Mouse (Mus musculus) midbrain, embryonic 10.5 days (tissue): ENCODE measurements around the gene Adam22. TPM values are rescaled to one million over a fixed set of nuclear protein-coding genes. Genes with fewer than 3 reads are reported as not detected.

Source experiments
- DNase-seq: peaks from one replicate; pipeline ENCODE4 v3.0.0-alpha.2; 2017; ENCODE audit warnings: low spot score
- H3K27ac ChIP-seq: fragments of 300-500 bp; sonication (generic); replicated peaks from 2 replicates; pipeline ENCODE4 v1.5.1; 2016; ENCODE audit warnings: mild to moderate bottlenecking
- H3K27me3 ChIP-seq: fragments of 300-500 bp; sonication (generic); 2 replicates; pipeline ENCODE4 v1.6.1; 2016; ENCODE audit warnings: low read depth, mild to moderate bottlenecking; ENCODE audit not compliant: poor library complexity, severe bottlenecking
- H3K36me3 ChIP-seq: fragments of 300-500 bp; sonication (generic); 2 replicates; pipeline ENCODE4 v1.6.1; 2016; ENCODE audit warnings: mild to moderate bottlenecking, moderate library complexity
- H3K4me1 ChIP-seq: fragments of 300-500 bp; sonication (generic); 2 replicates; pipeline ENCODE4 v1.6.1; 2016
- H3K4me3 ChIP-seq: fragments of 300-500 bp; sonication (generic); 2 replicates; pipeline ENCODE4 v1.5.1; 2016; ENCODE audit warnings: mild to moderate bottlenecking, moderate library complexity
- H3K9me3 ChIP-seq: fragments of 300-500 bp; sonication (generic); replicated peaks from 2 replicates; pipeline ENCODE4 v1.6.1; 2016; ENCODE audit warnings: mild to moderate bottlenecking
- WGBS: fragments of 180-500 bp; shearing (Covaris S2); methylation state at CpG from one replicate; pipeline ENCODE4 v1.1.7; 2016; 5-methylcytosine and 5-hydroxymethylcytosine counted together
- polyA plus RNA-seq: library from polyadenylated mRNA; unstranded; fragments of >200 nt; fragmentation: Nextera tagmentation; extraction: Ambion mirVana; gene quantifications from 2 replicates; pipeline ENCODE4 v1.2.1, GENCODE M21; 2016

The Adam22 gene
- 5.6 and 9.5 TPM in 2 replicates for polyA plus RNA-seq

DNA sequence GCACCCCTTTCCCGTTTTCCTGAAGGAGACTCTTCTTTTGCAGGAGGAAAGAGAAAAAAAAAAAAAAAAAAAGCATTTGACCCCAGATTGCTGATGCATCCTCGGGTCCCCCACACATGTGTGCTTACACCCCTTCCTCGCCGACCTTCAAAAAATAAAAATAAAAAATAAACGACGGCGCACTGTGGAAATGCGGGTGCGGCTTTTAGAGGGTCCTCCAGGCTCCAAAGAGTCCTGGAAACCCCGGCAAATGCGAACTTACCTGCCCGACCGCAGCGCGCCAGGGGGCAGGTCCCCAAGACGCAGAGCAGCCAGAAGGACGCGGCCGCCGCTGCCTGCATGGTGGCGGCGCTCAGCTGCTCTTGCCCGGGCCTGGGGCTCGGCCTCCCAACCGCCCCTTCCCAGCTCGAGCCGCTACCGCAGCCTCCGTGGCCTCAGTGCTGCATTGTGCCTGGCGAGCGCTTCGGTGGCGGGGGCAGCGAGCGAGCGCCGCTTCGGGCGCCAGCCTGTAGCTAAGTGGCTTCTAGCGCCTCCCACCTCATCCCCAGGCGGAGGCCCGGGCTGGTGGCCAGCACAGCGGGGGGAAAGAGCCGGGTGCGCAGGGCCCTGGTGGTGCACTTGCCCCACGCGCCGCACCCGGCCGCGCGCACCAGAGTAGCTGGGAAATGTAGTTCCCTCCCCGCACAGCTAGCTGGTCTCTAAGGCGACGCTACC, at the start of gene Adam22:
TSS of gene Adam22 (minus strand) at position 547 of the 714 bp plus-strand sequence.
- H3K27me3 ChIP-seq = peaks cover 19% of the 10 kb centered on the region
- peak; percentile 76 for DNase-seq
- under 1% methylated on average over 52 of the region's 55 CpGs for WGBS
- peak within 1 kb of the TSS; percentile 76 for H3K4me3 ChIP-seq
- no peaks in the 10 kb centered on the region for H3K36me3 ChIP-seq
- peak within 1 kb of the TSS; percentile 87 for H3K27ac ChIP-seq
- H3K4me1 ChIP-seq = peaks cover 12% of the 10 kb centered on the region
- H3K9me3 ChIP-seq = no peaks in the 10 kb centered on the region

DNA sequence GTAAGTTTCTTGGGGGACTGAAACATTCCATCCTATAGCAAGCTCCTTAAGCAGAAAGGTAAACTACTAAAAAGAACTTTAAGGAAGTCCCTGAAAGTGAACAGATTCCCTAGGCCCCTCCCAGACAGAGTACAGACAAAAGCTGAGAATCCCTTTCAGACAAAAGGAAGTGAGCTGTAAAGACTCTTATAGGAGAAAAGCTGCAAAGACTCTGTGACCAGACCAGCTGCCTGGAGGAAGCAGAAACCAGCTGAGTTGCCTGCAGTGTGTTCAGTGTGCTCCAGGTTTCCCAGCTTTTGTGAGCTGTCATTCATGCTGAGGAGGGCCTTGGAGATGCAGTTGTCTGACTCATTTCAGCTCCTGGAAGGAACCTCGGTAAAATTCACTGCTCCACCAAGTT, 49.5 kb upstream of the Adam22 start:
- no peaks in the 10 kb centered on the region for H3K27me3 ChIP-seq
- H3K4me1 ChIP-seq = peaks cover 18% of the 10 kb centered on the region
- no peak overlapping the region for H3K27ac ChIP-seq
- DNase-seq = no peak
- H3K36me3 ChIP-seq = peaks cover 81% of the 10 kb centered on the region
- no peak overlapping the region for H3K4me3 ChIP-seq
- WGBS = 46% methylated on average over 1 of the region's 1 CpGs
- H3K9me3 ChIP-seq = no peaks in the 10 kb centered on the region

- Histone ChIP-seq H3K4me1 (peaks cover 18% of the 10 kb centered on the region), H3K27ac (no peak overlapping the region), H3K36me3 (peaks cover 86% of the 10 kb centered on the region), H3K27me3 (no peaks in the 10 kb centered on the region), H3K4me3 (no peak overlapping the region), H3K9me3 (no peaks in the 10 kb centered on the region)
- DNase-seq = no peak
- 94% methylated on average over 3 of the region's 3 CpGs for WGBS
Measured at GRCm38 (mm10) chr5:8416683-8417413, 48.9 kb upstream of the Adam22 start.

DNA sequence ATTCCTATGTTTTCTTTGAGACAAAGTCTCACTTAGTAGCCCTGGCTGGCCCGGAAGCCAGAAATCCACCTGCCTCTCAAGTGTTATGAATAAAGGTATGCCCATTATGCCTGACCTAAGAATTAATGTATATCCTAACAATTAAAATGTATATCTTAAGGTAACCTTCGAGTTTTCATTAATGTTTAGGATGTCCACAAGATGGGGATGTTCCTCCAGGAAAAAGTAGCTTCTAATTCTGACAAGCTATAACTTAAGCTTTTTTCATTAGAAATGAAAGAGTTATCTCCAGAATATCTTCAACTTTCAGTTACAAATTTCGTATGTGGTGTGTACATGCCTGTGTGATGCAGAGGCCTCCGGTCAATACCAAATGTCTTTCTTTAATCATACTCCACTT, 40.8 kb upstream of the Adam22 start:
- no peaks in the 10 kb centered on the region for H3K4me1 ChIP-seq
- no peak overlapping the region for H3K4me3 ChIP-seq
- 89% methylated on average over 4 of the region's 4 CpGs for WGBS
- H3K27ac ChIP-seq = no peak overlapping the region
- peaks cover 97% of the 10 kb centered on the region for H3K36me3 ChIP-seq
- no peak for DNase-seq
- H3K9me3 ChIP-seq = no peaks in the 10 kb centered on the region
- H3K27me3 ChIP-seq = no peaks in the 10 kb centered on the region

DNA sequence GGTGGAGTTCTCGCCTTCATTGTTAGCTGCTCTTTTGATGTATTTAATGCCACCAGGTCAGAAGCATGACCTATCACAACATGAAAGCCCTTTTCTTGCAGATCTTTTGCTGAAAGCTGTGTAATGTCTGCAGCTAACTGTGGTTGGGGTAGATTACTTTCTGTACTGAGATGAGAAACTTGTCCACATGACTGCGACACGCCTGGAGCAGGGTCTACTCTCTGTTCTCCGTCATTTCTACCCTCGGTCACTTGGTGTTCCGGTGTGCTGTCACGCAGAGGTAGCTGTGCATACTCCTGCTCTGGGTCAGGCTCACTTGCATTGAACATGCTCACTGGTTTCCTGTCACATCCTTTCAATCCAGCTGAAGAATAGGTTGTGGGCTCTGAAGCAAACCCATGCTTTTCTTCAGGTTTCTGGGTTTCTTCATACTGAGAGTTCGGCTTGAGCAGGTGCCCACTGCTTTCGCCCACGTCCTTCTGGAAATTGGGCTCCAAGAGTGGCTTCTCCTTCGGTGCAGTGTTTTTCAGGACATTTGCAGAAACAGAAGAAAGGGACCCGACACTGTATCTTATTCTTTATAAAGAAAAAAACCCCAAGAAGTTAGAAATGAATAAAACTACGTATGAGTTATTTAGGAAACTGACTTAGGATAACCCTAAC, 29.8 kb upstream of the Adam22 start:
- DNase-seq = no peak
- Histone ChIP-seq H3K4me1 (no peaks in the 10 kb centered on the region), H3K9me3 (no peaks in the 10 kb centered on the region), H3K36me3 (peaks cover 80% of the 10 kb centered on the region), H3K27ac (no peak overlapping the region), H3K4me3 (no peak overlapping the region), H3K27me3 (no peaks in the 10 kb centered on the region)
- 93% methylated on average over 13 of the region's 13 CpGs for WGBS

DNA sequence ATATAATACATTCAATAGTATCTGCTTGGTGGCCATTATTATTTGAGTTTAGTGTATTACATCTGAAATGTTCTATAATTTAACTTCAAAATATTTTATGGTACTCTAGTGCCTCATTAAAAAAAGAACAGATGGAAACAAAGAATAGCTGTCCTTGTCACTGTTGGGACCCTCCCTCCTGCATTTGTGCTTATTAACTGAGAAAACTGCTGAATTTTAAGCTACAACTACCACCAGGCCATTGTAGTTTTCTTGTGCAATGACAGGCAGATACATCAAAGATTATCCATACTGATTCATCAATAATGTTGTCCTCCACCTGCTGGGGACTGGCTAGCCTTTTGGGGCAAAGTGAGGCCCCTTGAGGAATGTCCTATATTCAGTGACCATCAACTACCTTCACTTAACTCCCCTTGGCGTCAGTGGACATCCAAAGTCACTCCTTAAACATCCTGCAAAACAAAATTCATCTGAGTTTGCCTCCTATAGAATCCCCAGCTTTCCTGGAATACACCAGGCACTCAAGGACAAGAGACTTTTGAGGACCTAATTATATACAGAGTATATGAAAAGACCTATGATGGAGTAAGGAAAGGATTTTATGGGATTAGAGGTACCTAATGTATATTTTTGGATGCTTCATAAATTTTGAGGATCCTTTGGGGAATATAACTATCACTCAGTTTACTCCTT, 26.1 kb upstream of the Adam22 start:
- no peak overlapping the region for H3K27ac ChIP-seq
- no peak overlapping the region for H3K4me3 ChIP-seq
- H3K36me3 ChIP-seq = peaks cover 44% of the 10 kb centered on the region
- DNase-seq = no peak
- H3K27me3 ChIP-seq = no peaks in the 10 kb centered on the region
- H3K4me1 ChIP-seq = no peaks in the 10 kb centered on the region
- WGBS = 66% methylated on average over 1 of the region's 1 CpGs
- no peaks in the 10 kb centered on the region for H3K9me3 ChIP-seq

DNA sequence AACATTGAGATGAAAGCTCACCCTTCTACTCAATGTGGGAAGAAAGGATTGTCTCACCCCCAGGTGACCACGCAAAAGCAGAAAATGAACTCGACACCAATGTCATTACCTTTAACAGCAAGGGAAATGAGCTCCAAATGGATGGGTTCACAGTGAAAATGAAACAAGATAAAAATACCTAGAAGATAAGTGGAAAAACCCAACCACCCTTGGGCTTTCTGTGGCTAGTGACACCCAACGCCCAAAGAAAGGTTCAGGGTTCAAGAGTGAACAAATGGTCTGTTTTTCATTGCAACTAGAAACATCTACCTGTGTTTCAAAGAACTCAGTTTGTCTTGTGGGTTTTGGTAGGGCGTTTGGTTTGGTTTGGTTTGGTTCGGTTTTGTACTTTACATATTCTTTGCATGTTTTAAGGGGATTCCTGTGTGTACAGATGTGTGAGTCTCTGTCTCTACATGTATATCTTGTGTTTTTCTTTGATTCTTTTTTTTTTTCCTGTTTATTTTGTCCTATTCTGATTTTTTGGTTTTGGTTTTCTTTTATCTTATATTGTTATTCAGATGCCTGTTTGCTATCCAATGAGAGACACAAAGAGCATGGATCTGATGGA, 6.4 kb upstream of the Adam22 start:
- DNase-seq = no peak
- Histone ChIP-seq H3K27ac (no peak overlapping the region), H3K9me3 (no peaks in the 10 kb centered on the region), H3K4me1 (no peaks in the 10 kb centered on the region), H3K27me3 (no peaks in the 10 kb centered on the region), H3K36me3 (no peaks in the 10 kb centered on the region), H3K4me3 (no peak overlapping the region)
- 85% methylated on average over 5 of the region's 5 CpGs for WGBS

DNA sequence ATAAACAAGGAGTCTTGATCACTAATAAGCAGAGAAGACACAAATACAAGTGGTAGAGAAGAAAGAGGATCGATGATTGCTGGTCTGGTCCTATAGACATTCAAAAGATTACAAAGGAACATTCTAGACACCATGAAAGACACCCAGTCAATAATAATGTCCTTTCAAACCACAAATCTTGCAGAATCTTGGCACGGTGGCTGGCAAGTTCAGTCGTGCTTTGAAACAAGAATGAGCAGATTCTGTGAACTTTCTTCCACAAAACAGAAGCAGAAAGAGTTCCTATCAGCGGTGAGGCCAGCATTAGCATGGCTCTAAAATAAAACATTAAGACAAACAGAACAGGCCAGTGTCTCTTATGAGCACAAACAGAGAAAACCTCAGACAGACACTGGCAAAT, 5.5 kb upstream of the Adam22 start:
- Histone ChIP-seq H3K27me3 (peaks cover 8% of the 10 kb centered on the region), H3K36me3 (no peaks in the 10 kb centered on the region), H3K4me1 (no peaks in the 10 kb centered on the region), H3K9me3 (no peaks in the 10 kb centered on the region), H3K4me3 (no peak overlapping the region), H3K27ac (no peak overlapping the region)
- no peak for DNase-seq
- 84% methylated on average over 4 of the region's 4 CpGs for WGBS

DNA sequence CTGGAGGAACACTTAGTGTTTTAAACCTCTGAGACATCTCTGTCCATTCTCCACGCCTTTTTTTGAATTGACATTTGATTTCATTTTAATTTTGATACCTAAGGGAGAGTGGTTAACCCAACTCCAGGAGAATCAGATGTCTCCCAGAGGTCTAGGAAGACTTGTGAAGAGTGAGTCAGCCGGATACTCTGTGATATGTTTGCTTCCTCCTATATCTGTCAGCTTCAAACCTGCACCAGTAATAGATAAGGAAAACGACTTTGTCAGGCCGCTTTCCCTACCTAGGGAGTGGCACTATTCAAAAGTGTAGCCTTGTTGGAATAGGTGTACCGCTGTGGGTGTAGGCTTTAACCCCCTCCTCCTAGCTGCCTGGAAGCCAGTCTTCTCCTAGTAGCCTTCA, 821 bp upstream of the Adam22 start:
- no peak for DNase-seq
- H3K9me3 ChIP-seq = no peaks in the 10 kb centered on the region
- no peaks in the 10 kb centered on the region for H3K36me3 ChIP-seq
- 81% methylated on average over 5 of the region's 5 CpGs for WGBS
- no peak overlapping the region for H3K4me3 ChIP-seq
- H3K4me1 ChIP-seq = peaks cover 12% of the 10 kb centered on the region
- H3K27me3 ChIP-seq = peaks cover 19% of the 10 kb centered on the region
- no peak overlapping the region for H3K27ac ChIP-seq

GRCm38 (mm10) chr5:8368328-8368692, 350 bp upstream of the Adam22 start:
- DNase-seq = no peak
- Histone ChIP-seq H3K27ac (peak overlapping the region; percentile 87), H3K9me3 (no peaks in the 10 kb centered on the region), H3K4me3 (peak overlapping the region; percentile 76), H3K4me1 (peaks cover 12% of the 10 kb centered on the region), H3K36me3 (no peaks in the 10 kb centered on the region), H3K27me3 (peaks cover 19% of the 10 kb centered on the region)
- WGBS = 40% methylated on average over 7 of the region's 7 CpGs

DNA sequence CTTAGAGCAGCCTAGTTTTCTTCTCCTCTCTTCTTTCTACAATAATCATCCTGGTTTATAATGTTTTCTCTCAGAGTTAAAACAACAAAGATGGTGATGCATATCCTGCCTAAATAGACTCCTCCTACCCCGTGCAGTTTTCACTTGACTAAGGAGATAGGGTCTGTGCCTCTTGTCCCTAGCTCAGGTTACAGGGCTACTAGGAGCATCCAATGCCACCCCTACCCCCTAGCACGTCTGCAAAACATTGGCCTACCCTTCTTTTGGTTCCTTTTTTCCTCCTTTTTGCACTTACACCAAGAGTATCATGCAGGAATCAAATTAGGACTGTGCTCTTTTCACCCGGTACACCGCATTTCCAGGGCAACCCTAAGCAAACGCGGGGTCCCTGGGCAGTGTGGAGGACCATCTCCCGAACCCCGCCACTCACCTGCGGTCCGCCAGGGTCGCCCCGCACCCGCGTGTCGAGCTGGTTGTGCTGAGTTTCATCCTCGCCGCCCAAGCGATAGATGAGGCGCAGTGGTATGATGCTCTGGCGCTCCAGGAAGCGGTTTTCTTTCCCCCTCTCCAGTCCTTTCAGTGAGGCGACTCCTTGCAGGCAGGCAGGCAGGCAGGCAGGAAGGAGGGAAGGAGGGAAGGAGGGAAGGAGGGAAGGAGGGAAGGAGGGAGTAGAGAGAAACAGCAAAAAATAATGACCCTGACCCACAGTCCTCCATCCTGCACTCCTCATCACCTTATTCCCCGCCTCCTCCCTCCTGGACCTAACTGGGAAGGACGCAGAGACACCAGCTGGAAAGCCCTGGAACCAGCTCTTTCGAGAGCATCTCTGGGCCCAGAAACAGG, 968 bp downstream of the Adam22 start:
- peak overlapping the region; percentile 87 for H3K27ac ChIP-seq
- peak overlapping the region; percentile 76 for H3K4me3 ChIP-seq
- H3K4me1 ChIP-seq = peaks cover 12% of the 10 kb centered on the region
- no peaks in the 10 kb centered on the region for H3K9me3 ChIP-seq
- 1% methylated on average over 24 of the region's 25 CpGs for WGBS
- H3K36me3 ChIP-seq = no peaks in the 10 kb centered on the region
- DNase-seq = peak; percentile 47
- peaks cover 19% of the 10 kb centered on the region for H3K27me3 ChIP-seq
